Mouse (Mus musculus) kidney, embryonic 15.5 days (tissue): ENCODE measurements around the gene Galk1. TPM values are rescaled to one million over a fixed set of nuclear protein-coding genes. Genes with fewer than 3 reads are reported as not detected.
"Not testable (repeated sequence)": the region's sequence is repeated elsewhere in the genome, so short reads cannot be mapped to it uniquely, and the experiment has no call there.

Experiments used
- ATAC-seq: fragments of 200-750 bp; cut with Nextera tagmentation; replicated peaks from 2 replicates; pipeline ENCODE4 v1.8.0; 2017; ENCODE audit warnings: moderate TSS enrichment; ENCODE audit not compliant: low FRiP score
- H3K27ac ChIP-seq: fragments of 300-500 bp; sonication (generic); 2 replicates; pipeline ENCODE4 v1.5.1; 2015; ENCODE audit warnings: mild to moderate bottlenecking, inconsistent platforms
- H3K27me3 ChIP-seq: fragments of 300-500 bp; sonication (generic); 2 replicates; pipeline ENCODE4 v1.6.1; 2015; ENCODE audit warnings: inconsistent platforms
- H3K36me3 ChIP-seq: fragments of 300-500 bp; sonication (generic); 2 replicates; pipeline ENCODE4 v1.6.1; 2015; ENCODE audit warnings: inconsistent platforms
- H3K4me1 ChIP-seq: fragments of 300-500 bp; sonication (generic); 2 replicates; pipeline ENCODE4 v1.6.1; 2015; ENCODE audit warnings: inconsistent platforms
- H3K4me2 ChIP-seq: fragments of 300-500 bp; sonication (generic); 2 replicates; pipeline ENCODE4 v1.6.1; 2015; ENCODE audit warnings: moderate library complexity, mild to moderate bottlenecking, inconsistent platforms
- H3K4me3 ChIP-seq: fragments of 300-500 bp; sonication (generic); replicated peaks from 2 replicates; pipeline ENCODE4 v1.5.1; 2015; ENCODE audit warnings: mild to moderate bottlenecking, inconsistent platforms
- H3K9ac ChIP-seq: fragments of 300-500 bp; sonication (generic); 2 replicates; pipeline ENCODE4 v1.6.1; 2015; ENCODE audit warnings: mild to moderate bottlenecking, inconsistent platforms
- H3K9me3 ChIP-seq: fragments of 300-500 bp; sonication (generic); replicated peaks from 2 replicates; pipeline ENCODE4 v1.6.1; 2016; ENCODE audit warnings: inconsistent platforms
- WGBS: fragments of 180-500 bp; shearing (Covaris S2); methylation state at CpG from one replicate; pipeline ENCODE4 v1.1.7; 2015; ENCODE audit warnings: mixed read lengths; 5-methylcytosine and 5-hydroxymethylcytosine counted together
- polyA plus RNA-seq: library from polyadenylated mRNA; unstranded; fragments of >200 nt; fragmentation: Nextera tagmentation; extraction: Ambion mirVana; gene quantifications from 2 replicates; pipeline ENCODE4 v1.2.1, GENCODE M21; 2015

Galk1 gene
- polyA plus RNA-seq, 1 experiment from 2014 or later = 208 TPM

DNA sequence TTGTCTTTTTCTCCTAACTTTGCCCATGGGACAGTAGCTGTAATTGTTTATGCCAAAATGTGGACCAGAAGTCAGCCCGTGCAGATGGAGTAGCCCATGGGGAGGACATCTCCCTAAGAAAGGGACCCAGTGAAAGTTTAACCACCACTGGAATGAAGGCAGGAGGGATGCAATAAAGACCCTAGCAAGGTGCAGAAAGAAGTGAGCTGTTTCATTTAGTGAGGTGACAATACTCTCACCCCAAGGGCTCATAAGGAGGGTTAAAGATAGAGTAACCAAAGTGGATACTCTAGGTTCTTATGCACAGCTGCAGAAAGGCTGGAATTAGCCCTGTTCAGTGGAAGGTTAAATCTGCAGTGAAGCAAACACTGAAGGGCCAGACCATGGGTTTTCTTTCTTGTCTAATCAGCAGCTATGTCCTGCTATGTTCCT is 6.9 kb upstream of the Galk1 start:
- Histone ChIP-seq H3K36me3 (peaks cover 15% of the 10 kb centered on the region), H3K27me3 (no peaks in the 10 kb centered on the region), H3K9me3 (no peaks in the 10 kb centered on the region), H3K27ac (peak overlapping the region; percentile 10; the same call in 1 of the 2 replicates), H3K4me1 (peaks cover 9% of the 10 kb centered on the region; the same call in 1 of the 2 replicates), H3K4me3 (no peak overlapping the region), H3K4me2 (no peak overlapping the region), H3K9ac (no peak overlapping the region)
- WGBS = 30% methylated on average over 1 of the region's 1 CpGs
- ATAC-seq = no peak

DNA sequence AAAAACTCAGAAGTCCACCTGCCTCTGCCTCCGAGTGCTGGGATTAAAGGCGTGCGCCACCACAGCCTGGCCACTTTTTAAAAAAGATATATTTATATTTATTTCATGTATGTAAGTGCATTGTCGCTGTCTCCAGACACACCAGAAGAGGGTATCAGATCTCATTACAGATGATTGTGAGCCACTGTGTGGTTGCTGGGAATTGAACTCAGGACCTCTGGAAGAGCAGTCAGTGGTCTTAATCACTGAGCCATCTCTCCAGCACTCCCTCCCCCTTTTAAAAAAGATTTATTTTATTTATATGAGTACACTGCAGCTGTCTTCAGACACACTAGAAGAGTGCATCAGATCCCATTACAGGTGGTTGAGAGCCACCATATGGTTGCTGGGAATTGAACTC is 6.3 kb upstream of the Galk1 start:
- not testable (repeated sequence) for ATAC-seq, H3K27ac ChIP-seq, H3K4me2 ChIP-seq, H3K9me3 ChIP-seq, H3K4me3 ChIP-seq, H3K4me1 ChIP-seq, H3K9ac ChIP-seq, H3K27me3 ChIP-seq
- WGBS = 85% methylated on average over 4 of the region's 4 CpGs
- peaks cover 15% of the 10 kb centered on the region for H3K36me3 ChIP-seq

DNA sequence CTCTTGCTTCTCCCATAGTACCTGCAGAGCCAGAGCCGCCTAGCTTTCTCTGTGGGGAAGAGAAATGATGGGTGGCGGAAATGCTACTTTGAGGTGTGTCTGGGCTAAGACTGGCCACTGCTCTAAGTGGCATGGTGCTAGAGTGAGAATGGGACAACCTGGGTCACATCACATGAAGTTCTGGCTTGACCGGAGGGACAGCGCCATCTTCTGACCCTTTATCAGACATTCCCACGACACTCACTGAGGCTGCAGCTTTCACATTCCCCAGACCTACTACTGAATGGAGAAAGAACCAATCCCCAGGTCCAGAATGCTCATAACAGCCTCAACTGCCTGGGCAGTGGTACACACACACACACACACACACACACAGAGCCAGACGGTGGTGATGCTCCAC is 5.6 kb upstream of the Galk1 start:
- Histone ChIP-seq H3K36me3 (peaks cover 15% of the 10 kb centered on the region), H3K4me2 (no peak overlapping the region), H3K9me3 (no peaks in the 10 kb centered on the region), H3K27me3 (no peaks in the 10 kb centered on the region), H3K9ac (no peak overlapping the region), H3K4me1 (peaks cover 10% of the 10 kb centered on the region), H3K27ac (no peak overlapping the region), H3K4me3 (no peak overlapping the region; the same call in 1 of the 2 replicates)
- 35% methylated on average over 6 of the region's 6 CpGs for WGBS
- ATAC-seq = peak; percentile 16; the same call in 1 of the 2 replicates

DNA sequence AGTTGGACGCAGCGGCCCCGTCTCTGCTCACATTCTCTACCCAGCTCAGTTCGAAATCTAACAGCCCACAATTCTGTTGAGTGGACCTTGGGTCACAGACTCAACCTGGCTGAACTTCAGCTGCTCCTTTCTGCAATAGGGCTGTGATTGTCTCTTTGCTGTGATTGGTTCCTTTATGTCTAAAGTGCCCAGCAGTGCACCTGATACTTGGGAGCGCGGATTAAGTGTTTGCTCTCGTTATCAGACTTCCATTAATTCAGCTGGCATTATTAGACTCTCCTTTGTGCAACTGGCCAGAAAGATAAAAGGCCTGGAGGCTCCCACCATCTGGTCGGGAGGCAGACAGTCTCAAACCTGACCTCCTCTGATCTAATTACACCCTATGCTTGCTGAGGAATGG is 2.3 kb upstream of the Galk1 start:
- Histone ChIP-seq H3K9me3 (no peaks in the 10 kb centered on the region), H3K36me3 (peaks cover 8% of the 10 kb centered on the region; the same call in 1 of the 2 replicates), H3K27me3 (no peaks in the 10 kb centered on the region), H3K4me2 (no peak overlapping the region), H3K4me1 (peaks cover 20% of the 10 kb centered on the region), H3K4me3 (no peak overlapping the region), H3K27ac (peak overlapping the region; percentile 9; the same call in 1 of the 2 replicates), H3K9ac (no peak overlapping the region)
- ATAC-seq = no peak
- WGBS = 60% methylated on average over 8 of the region's 8 CpGs

DNA sequence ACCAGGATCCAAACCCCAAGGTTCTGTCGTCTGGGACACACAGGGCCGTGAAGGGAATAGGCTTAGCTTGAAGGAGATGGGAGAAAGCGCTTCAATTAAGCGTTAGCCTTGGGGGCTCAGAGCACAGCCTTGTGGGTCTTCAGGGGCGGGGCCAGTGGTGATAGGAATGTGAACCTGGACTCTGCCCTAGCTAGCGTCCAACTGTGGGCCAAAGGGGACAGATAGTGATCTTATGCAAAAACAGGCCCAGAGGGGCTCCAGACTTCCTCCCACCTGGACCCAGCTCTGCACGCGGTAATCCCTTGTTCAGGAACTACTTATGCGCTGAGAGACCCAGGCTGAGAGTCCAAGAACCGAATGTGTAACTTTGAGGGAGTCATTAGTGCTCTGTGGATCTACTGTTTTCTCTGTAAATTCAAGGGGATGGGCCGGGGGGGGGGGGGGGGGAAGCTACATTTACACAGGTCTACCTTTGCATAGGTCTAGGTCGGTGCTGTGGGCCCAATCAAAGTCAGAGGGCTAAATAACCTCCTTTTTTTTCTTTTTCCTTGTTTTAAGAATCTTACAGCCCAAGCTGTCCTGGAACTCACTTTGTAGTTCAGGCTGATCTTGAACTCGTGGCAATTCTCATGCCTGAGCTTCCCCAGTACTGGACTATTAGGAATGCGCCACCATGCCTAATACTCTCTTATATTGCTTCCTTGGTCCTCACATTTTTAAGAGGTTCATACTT is 824 bp downstream of the Galk1 start:
- H3K4me3 ChIP-seq = peak overlapping the region; percentile 78
- 19% methylated on average over 14 of the region's 14 CpGs for WGBS
- peaks cover 37% of the 10 kb centered on the region for H3K36me3 ChIP-seq
- no peak; the same call in 1 of the 2 replicates for ATAC-seq
- peak overlapping the region; percentile 97 for H3K27ac ChIP-seq
- H3K27me3 ChIP-seq = no peaks in the 10 kb centered on the region
- H3K4me2 ChIP-seq = peak overlapping the region; percentile 88
- H3K9me3 ChIP-seq = no peaks in the 10 kb centered on the region
- peak overlapping the region; percentile 84 for H3K9ac ChIP-seq
- peaks cover 24% of the 10 kb centered on the region for H3K4me1 ChIP-seq

DNA sequence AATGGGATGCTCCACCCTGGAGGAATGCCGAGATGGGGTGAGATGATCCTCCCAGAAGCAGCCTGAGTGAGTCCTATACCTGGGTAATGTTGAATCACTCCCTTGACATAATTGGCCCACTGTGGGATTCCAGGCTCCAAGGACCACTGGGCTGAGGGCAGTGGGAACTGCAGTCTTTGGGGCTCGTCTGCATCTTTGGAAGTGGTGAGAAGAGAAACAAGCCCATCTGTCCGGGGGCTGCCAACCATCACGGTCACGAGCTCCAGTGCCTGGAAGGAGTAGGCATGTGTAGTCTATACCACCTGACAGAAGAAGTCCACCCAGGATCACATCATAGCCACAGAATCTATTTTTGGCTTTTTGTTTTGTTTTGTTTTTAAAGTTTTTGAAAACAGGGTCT is 1.6 kb downstream of the Galk1 start:
- WGBS = 82% methylated on average over 5 of the region's 5 CpGs
- no peak for ATAC-seq
- Histone ChIP-seq H3K9ac (no peak overlapping the region; the same call in 1 of the 2 replicates), H3K9me3 (no peaks in the 10 kb centered on the region), H3K4me3 (no peak overlapping the region), H3K4me1 (peaks cover 32% of the 10 kb centered on the region), H3K27me3 (no peaks in the 10 kb centered on the region), H3K36me3 (peaks cover 40% of the 10 kb centered on the region), H3K4me2 (0 out of 2 replicates have a peak overlapping the region, but pooled peaks have one; percentile 88), H3K27ac (peak overlapping the region; percentile 97)

DNA sequence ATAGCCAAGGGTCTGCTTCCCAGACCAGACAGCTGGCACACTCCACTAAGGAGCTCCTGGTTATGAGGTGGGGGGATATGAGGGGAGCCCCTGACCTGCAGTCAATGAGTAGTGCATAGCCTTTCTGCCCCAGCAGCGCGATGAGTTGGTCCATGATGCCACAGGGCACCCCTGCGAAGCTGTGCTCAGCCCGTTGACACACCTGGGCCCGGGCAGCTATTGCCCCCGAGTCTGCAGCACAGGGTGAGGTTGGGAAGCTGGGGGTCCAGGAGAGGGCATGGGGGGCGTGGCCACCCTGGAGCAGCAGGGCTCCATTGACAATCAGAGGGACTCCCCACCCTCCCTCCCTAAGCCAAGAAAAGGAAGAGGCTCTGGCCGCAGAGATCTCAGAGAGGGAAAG is 2.4 kb downstream of the Galk1 start:
- no peaks in the 10 kb centered on the region for H3K27me3 ChIP-seq
- H3K27ac ChIP-seq = no peak overlapping the region
- no peaks in the 10 kb centered on the region for H3K9me3 ChIP-seq
- H3K4me2 ChIP-seq = no peak overlapping the region
- ATAC-seq = no peak
- H3K4me1 ChIP-seq = peaks cover 40% of the 10 kb centered on the region
- H3K9ac ChIP-seq = no peak overlapping the region
- H3K36me3 ChIP-seq = peaks cover 40% of the 10 kb centered on the region
- H3K4me3 ChIP-seq = no peak overlapping the region
- WGBS = 95% methylated on average over 8 of the region's 8 CpGs

DNA sequence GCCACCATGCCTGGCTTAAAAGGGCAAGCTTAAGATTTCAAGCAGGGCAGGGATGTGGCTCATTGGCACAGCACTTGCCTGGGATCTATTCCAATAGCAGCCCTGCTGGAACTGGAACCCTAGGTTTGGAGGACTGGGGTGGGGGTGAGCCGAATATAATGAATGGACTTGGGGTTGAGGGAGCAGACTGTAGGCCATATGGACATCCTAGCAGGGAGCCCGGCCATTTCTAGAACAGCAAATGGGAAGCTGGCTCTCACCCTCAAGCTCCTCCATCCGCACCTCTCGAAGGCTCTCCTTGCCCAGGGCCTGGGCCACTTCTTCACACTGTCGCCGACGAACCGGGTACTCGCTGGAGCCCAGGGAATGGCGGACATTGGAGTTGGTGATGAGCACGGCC is 2.9 kb downstream of the Galk1 start:
- Histone ChIP-seq H3K27ac (no peak overlapping the region), H3K4me2 (no peak overlapping the region), H3K9me3 (no peaks in the 10 kb centered on the region), H3K4me3 (no peak overlapping the region), H3K4me1 (peaks cover 44% of the 10 kb centered on the region), H3K9ac (no peak overlapping the region), H3K36me3 (peaks cover 40% of the 10 kb centered on the region), H3K27me3 (no peaks in the 10 kb centered on the region)
- WGBS = 92% methylated on average over 11 of the region's 11 CpGs
- ATAC-seq = no peak

DNA sequence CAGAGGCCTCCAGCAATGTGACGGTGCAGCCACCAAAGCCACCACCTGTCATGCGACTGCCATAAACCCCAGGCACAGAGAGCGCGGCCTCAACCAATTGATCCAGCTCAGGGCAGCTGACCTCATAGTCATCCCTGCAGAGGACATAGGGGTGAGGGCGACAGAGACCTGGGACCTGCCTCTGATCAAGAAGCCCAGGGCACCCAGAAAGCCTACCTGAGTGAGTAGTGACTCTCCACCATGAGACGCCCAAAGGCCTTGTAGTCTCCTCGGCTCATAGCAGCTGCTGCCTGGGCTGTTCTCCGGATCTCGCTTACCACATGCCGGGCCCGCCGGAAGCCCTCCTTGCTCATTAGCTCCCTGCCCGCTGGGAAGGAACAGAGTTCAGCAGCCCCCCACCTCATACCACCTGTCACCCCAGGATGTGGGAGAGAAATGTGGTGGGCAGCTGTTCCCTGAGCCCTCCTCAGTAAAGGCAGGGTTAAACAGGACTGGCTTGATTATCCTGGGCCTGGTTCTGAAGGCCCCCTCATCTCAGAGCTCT is 3.6 kb downstream of the Galk1 start:
- Histone ChIP-seq H3K27ac (no peak overlapping the region), H3K4me3 (no peak overlapping the region), H3K4me2 (no peak overlapping the region), H3K4me1 (peaks cover 50% of the 10 kb centered on the region), H3K9ac (no peak overlapping the region), H3K27me3 (no peaks in the 10 kb centered on the region), H3K9me3 (no peaks in the 10 kb centered on the region), H3K36me3 (peaks cover 40% of the 10 kb centered on the region)
- ATAC-seq = no peak
- 89% methylated on average over 13 of the region's 13 CpGs for WGBS

DNA sequence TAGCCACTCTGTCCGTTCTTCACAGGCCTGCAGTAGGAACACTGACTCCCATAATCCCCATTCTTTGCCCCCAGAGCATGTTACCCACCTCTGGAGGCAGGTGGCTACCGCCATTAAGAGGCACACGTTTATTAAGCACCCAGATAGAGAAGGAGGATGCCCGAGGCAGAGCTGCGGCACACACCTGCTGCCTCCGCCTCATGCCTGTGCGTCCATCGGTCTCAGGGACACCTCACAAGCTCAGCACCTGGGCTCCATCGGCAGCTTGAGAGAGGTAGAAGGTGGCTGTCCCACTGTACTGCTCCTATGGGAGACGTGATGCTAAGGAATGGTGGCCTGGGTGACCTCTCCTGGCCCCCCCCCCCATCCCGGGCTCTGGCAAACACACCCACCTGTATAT is 4.1 kb downstream of the Galk1 start:
- no peak for ATAC-seq
- WGBS = 90% methylated on average over 11 of the region's 11 CpGs

DNA sequence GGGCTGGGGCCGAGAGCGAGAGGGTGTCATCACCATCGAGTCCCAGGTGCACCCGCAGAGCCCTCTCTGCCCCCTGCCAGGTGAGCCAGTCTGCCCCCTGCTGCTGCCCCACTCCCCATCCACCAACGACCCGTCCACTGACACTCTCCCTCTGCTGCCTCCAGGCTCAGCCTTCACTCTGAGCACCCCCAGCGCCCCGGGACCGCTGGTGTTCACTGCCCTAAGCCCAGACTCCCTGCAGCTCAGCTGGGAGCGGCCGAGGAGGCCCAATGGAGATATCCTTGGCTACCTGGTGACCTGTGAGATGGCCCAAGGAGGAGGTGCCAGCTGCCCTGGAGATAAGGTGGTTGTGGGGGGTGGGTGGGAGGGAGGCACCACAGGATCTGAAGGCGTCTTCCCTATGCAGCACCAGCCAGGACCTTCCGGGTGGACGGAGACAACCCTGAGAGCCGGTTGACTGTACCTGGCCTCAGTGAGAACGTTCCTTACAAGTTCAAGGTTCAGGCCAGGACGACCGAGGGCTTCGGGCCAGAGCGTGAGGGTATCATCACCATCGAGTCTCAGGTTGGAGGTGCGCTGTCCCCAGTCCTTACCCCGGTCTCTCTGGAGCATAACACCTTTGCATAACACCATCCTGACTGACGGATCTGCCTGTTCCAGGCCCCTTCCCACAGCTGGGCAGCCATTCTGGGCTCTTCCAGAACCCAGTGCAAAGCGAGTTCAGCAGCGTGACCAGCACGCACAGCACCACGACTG is 5.2 kb downstream of the Galk1 start:
- H3K36me3 ChIP-seq = peaks cover 40% of the 10 kb centered on the region
- H3K4me1 ChIP-seq = peaks cover 43% of the 10 kb centered on the region
- H3K4me2 ChIP-seq = no peak overlapping the region
- no peaks in the 10 kb centered on the region for H3K27me3 ChIP-seq
- 87% methylated on average over 28 of the region's 28 CpGs for WGBS
- H3K9ac ChIP-seq = no peak overlapping the region
- ATAC-seq = no peak
- H3K27ac ChIP-seq = no peak overlapping the region
- no peaks in the 10 kb centered on the region for H3K9me3 ChIP-seq
- H3K4me3 ChIP-seq = no peak overlapping the region

More for the DNA sequence above, 4.1 kb downstream of the Galk1 start:
- Histone ChIP-seq H3K9ac (no peak overlapping the region), H3K9me3 (no peaks in the 10 kb centered on the region), H3K4me3 (no peak overlapping the region), H3K4me2 (no peak overlapping the region), H3K27me3 (no peaks in the 10 kb centered on the region), H3K27ac (no peak overlapping the region), H3K36me3 (peaks cover 40% of the 10 kb centered on the region), H3K4me1 (peaks cover 50% of the 10 kb centered on the region)
